Mouse (Mus musculus) left cerebral cortex, postnatal 14 days (tissue): Measurements from ENCODE around the gene Tmem98. TPM values are rescaled to one million over a fixed set of nuclear protein-coding genes. Genes with fewer than 3 reads are reported as not detected.

Source experiments
- DNase-seq, 2 experiments: peaks; one replicate each; pipeline ENCODE4 v3.0.0; 2021 to 2022; ENCODE audit warnings: low spot score in 2 of 2, mixed read lengths in 1 of 2
- intact Hi-C: fragments of 180-260 bp; cut with DNase I; formaldehyde crosslinking; loops from one replicate; pipeline ENCODE4 v1.15.1; 2025
- total RNA-seq, 2 experiments: library from RNA; stranded (reverse); gene quantifications; 2 replicates each; pipeline ENCODE4 v1.2.3; 2021

The Tmem98 gene
- total RNA-seq, 2 experiments from 2014 or later: 5.2 to 6.8 TPM

- intact Hi-C loops: no loop called here
- DNase-seq: no peak
These were observed 33.5 kb downstream of the Tmem98 start for GRCm38 (mm10) chr11:80843435-80843834.

GRCm38 (mm10) chr11:80845486-80845885 lies 35.5 kb downstream of the Tmem98 start:
- intact Hi-C loops: no loop called here
- DNase-seq: no peak

GRCm38 (mm10) chr11:80846115-80846514 lies 36.1 kb downstream of the Tmem98 start:
- no peak for DNase-seq
- intact Hi-C loops: no loop called here

- DNase-seq: no peak
- intact Hi-C loops: no loop called here
These were observed 38.2 kb downstream of the Tmem98 start for GRCm38 (mm10) chr11:80848131-80848530.

- intact Hi-C loops: no loop called here
- DNase-seq: no peak
These were observed 41.9 kb downstream of the Tmem98 start for GRCm38 (mm10) chr11:80851859-80852258.

GRCm38 (mm10) chr11:80853014-80853413 lies 43.0 kb downstream of the Tmem98 start:
- intact Hi-C loops: no loop called here
- DNase-seq: peak; percentile 15 to 73

GRCm38 (mm10) chr11:80854430-80854829 lies 44.5 kb downstream of the Tmem98 start:
- no peak for DNase-seq
- intact Hi-C loops: no loop called here

- DNase-seq: no peak
- intact Hi-C loops: no loop called here
These were observed 44.9 kb downstream of the Tmem98 start for GRCm38 (mm10) chr11:80854908-80855307.

GRCm38 (mm10) chr11:80856827-80857226 lies 46.9 kb downstream of the Tmem98 start:
- no peak for DNase-seq
- intact Hi-C loops: no loop called here

- no peak for DNase-seq
- intact Hi-C loops: no loop called here
These were observed 48.1 kb downstream of the Tmem98 start, which contains the start of gene Spaca3 for GRCm38 (mm10) chr11:80858065-80858464. Gene Spaca3 (plus strand): TSS chr11:80858365.

GRCm38 (mm10) chr11:80862941-80863340 lies 53.0 kb downstream of the Tmem98 start:
- DNase-seq: no peak
- intact Hi-C loops: no loop called here

GRCm38 (mm10) chr11:80868039-80868438 lies 58.1 kb downstream of the Tmem98 start:
- intact Hi-C loops: no loop called here
- DNase-seq: no peak

Other genes with a start within 250 kb of the Tmem98 start
- 1 to 10 TPM; 4.1 to 4.6 TPM for gene Myo1d, start 30.1 kb upstream of the Tmem98 start, total RNA-seq
- not detected for gene Spaca3, start 48.2 kb downstream of the Tmem98 start, total RNA-seq